Mouse (Mus musculus): ENCODE results near the gene Sipa1. TPM values are rescaled to one million over a fixed set of nuclear protein-coding genes. Genes with fewer than 3 reads are reported as not detected.
"Not testable (repeated sequence)": the region's sequence is repeated elsewhere in the genome, so short reads cannot be mapped to it uniquely, and the experiment has no call there.

The Sipa1 gene
- polyA plus RNA-seq, 1 experiment from 2014 or later = 49.3 TPM

DNA sequence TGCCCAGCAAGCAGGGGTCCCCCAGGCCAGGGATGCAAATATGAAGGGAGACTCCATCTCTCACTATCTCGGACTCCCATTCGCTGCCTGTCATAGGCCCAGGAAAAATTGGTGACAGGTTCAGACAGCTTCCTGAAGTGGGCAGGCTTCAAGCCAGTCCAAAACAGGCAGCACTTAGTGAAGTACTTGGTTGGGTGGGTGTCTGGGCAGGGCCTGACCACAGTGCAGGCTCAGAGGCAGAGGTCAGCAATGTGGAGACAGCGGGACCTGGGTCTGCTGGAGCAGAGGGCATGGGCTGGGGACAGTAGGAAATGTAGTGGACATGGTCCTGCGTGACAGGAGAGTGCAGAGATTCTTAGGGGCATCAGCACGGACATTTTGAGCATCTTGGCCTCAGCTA, 28.1 kb upstream of the Sipa1 start:
- H3K27ac ChIP-seq (ENCODE audit: low read depth) = peak overlapping the region; percentile 70
- peaks cover 16% of the 10 kb centered on the region; the same call in 1 of the 2 replicates for H3K4me1 ChIP-seq (ENCODE audit: insufficient read depth)
- H3K9me3 ChIP-seq (ENCODE audit: low read depth, low read length) = no peaks in the 10 kb centered on the region
- peaks cover 57% of the 10 kb centered on the region for H3K36me3 ChIP-seq (ENCODE audit: insufficient read depth)
- H3K27me3 ChIP-seq (ENCODE audit: insufficient read depth, low read length) = no peaks in the 10 kb centered on the region
- TF ChIP-seq CTCF (IDR thresholded peaks at IDR 0.05; ENCODE audit: low read depth) = no peak
- peak overlapping the region; percentile 92 for H3K4me3 ChIP-seq (ENCODE audit: low read depth, low read length)
- ATAC-seq (ENCODE audit: insufficient read depth) (no peak), DNase-seq (no peak)
- peak overlapping the region; percentile 88 for H3K9ac ChIP-seq
- H3K4me2 ChIP-seq = peak overlapping the region; percentile 97
- 75% methylated on average over 5 of the region's 5 CpGs for WGBS

- Histone ChIP-seq H3K9ac (peak overlapping the region; percentile 88), H3K27me3 (ENCODE audit: insufficient read depth, low read length) (no peaks in the 10 kb centered on the region), H3K4me1 (ENCODE audit: insufficient read depth) (peaks cover 16% of the 10 kb centered on the region; the same call in 1 of the 2 replicates), H3K27ac (ENCODE audit: low read depth) (peak overlapping the region; percentile 94), H3K36me3 (ENCODE audit: insufficient read depth) (peaks cover 57% of the 10 kb centered on the region), H3K4me2 (peak overlapping the region; percentile 97), H3K9me3 (ENCODE audit: low read depth, low read length) (no peaks in the 10 kb centered on the region), H3K4me3 (ENCODE audit: low read depth, low read length) (peak overlapping the region; percentile 92)
- no peak for DNase-seq
- no peak for ATAC-seq (ENCODE audit: insufficient read depth)
- TF ChIP-seq CTCF (IDR thresholded peaks at IDR 0.05; ENCODE audit: low read depth) = no peak
- WGBS = 49% methylated on average over 15 of the region's 15 CpGs
Observed at GRCm38 (mm10) chr19:5690343-5690735, 26.8 kb upstream of the Sipa1 start.

- H3K4me3 ChIP-seq (ENCODE audit: low read depth, low read length) = peak overlapping the region; percentile 92
- peak overlapping the region; percentile 97 for H3K4me2 ChIP-seq
- peaks cover 16% of the 10 kb centered on the region; the same call in 1 of the 2 replicates for H3K4me1 ChIP-seq (ENCODE audit: insufficient read depth)
- 4% methylated on average over 42 of the region's 42 CpGs for WGBS
- H3K9me3 ChIP-seq (ENCODE audit: low read depth, low read length) = no peaks in the 10 kb centered on the region
- DNase-seq (peak; percentile 90), ATAC-seq (ENCODE audit: insufficient read depth) (peak; percentile 62)
- H3K27me3 ChIP-seq (ENCODE audit: insufficient read depth, low read length) = no peaks in the 10 kb centered on the region
- peaks cover 57% of the 10 kb centered on the region for H3K36me3 ChIP-seq (ENCODE audit: insufficient read depth)
- H3K27ac ChIP-seq (ENCODE audit: low read depth) = peak overlapping the region; percentile 94
- TF ChIP-seq CTCF (IDR thresholded peaks at IDR 0.05; ENCODE audit: low read depth) = no peak
- peak overlapping the region; percentile 88 for H3K9ac ChIP-seq
Observed at GRCm38 (mm10) chr19:5689565-5690342, 26.2 kb upstream of the Sipa1 start.

- WGBS = under 1% methylated on average over 7 of the region's 7 CpGs
- no peak for ATAC-seq (ENCODE audit: insufficient read depth)
- Histone ChIP-seq H3K36me3 (ENCODE audit: insufficient read depth) (peaks cover 58% of the 10 kb centered on the region), H3K27ac (ENCODE audit: low read depth) (peak overlapping the region; percentile 94), H3K4me1 (ENCODE audit: insufficient read depth) (peaks cover 16% of the 10 kb centered on the region; the same call in 1 of the 2 replicates), H3K27me3 (ENCODE audit: insufficient read depth, low read length) (no peaks in the 10 kb centered on the region), H3K9me3 (ENCODE audit: low read depth, low read length) (no peaks in the 10 kb centered on the region), H3K4me2 (peak overlapping the region; percentile 97), H3K4me3 (ENCODE audit: low read depth, low read length) (peak overlapping the region; percentile 92), H3K9ac (peak overlapping the region; percentile 88)
- no peak for TF ChIP-seq CTCF (IDR thresholded peaks at IDR 0.05; ENCODE audit: low read depth)
- no peak for DNase-seq
Observed at GRCm38 (mm10) chr19:5689088-5689428, 25.6 kb upstream of the Sipa1 start.

- peaks cover 16% of the 10 kb centered on the region; the same call in 1 of the 2 replicates for H3K4me1 ChIP-seq (ENCODE audit: insufficient read depth)
- H3K27me3 ChIP-seq (ENCODE audit: insufficient read depth, low read length) = no peaks in the 10 kb centered on the region
- no peaks in the 10 kb centered on the region for H3K9me3 ChIP-seq (ENCODE audit: low read depth, low read length)
- peak; percentile 53 for TF ChIP-seq CTCF (IDR thresholded peaks at IDR 0.05; ENCODE audit: low read depth)
- peak within 1 kb of the TSS; percentile 88 for H3K9ac ChIP-seq
- H3K27ac ChIP-seq (ENCODE audit: low read depth) = peak within 1 kb of the TSS; percentile 94
- H3K4me3 ChIP-seq (ENCODE audit: low read depth, low read length) = peak within 1 kb of the TSS; percentile 92
- ATAC-seq (ENCODE audit: insufficient read depth) (peak; percentile 95), DNase-seq (peak; percentile 99)
- WGBS = under 1% methylated on average over 69 of the region's 69 CpGs
- peaks cover 58% of the 10 kb centered on the region for H3K36me3 ChIP-seq (ENCODE audit: insufficient read depth)
- H3K4me2 ChIP-seq = peak within 1 kb of the TSS; percentile 97
Observed at GRCm38 (mm10) chr19:5688200-5689087, 24.9 kb upstream of the Sipa1 start, which contains the start of the genes Map3k11 and Pcnx3. Gene Map3k11 (plus strand): TSS chr19:5688742. Gene Pcnx3 (minus strand): TSS chr19:5688908.

DNA sequence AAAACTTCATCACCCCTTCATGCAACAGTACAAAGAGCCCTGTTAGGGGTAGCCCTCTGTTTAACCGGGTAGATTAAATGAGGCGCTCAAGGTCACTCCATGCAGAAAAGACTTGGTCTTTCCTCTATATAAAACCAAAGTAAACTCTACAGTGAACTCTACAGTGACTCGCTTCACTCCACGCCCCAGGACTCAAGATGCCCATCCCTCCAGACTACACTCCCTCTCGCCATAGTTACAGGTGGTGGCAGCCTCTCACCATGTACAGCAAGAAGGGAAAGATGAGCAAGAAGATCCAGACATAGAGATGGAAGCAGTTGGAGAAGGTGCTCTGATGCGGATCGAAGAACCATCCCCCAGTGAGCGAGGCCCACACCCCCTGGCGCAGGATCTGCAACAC, 24.2 kb upstream of the Sipa1 start:
- no peak overlapping the region for H3K27ac ChIP-seq (ENCODE audit: low read depth)
- no peak for TF ChIP-seq CTCF (IDR thresholded peaks at IDR 0.05; ENCODE audit: low read depth)
- H3K4me3 ChIP-seq (ENCODE audit: low read depth, low read length) = peak overlapping the region; percentile 92
- peaks cover 58% of the 10 kb centered on the region for H3K36me3 ChIP-seq (ENCODE audit: insufficient read depth)
- peaks cover 16% of the 10 kb centered on the region; the same call in 1 of the 2 replicates for H3K4me1 ChIP-seq (ENCODE audit: insufficient read depth)
- H3K9ac ChIP-seq = peak overlapping the region; percentile 84
- WGBS = 18% methylated on average over 9 of the region's 9 CpGs
- DNase-seq (no peak), ATAC-seq (ENCODE audit: insufficient read depth) (no peak)
- no peaks in the 10 kb centered on the region for H3K27me3 ChIP-seq (ENCODE audit: insufficient read depth, low read length)
- H3K9me3 ChIP-seq (ENCODE audit: low read depth, low read length) = no peaks in the 10 kb centered on the region
- peak overlapping the region; percentile 97 for H3K4me2 ChIP-seq

- not testable (repeated sequence) for H3K27ac ChIP-seq (ENCODE audit: low read depth); H3K27me3 ChIP-seq (ENCODE audit: insufficient read depth, low read length); DNase-seq; ATAC-seq (ENCODE audit: insufficient read depth); H3K9me3 ChIP-seq (ENCODE audit: low read depth, low read length)
- Histone ChIP-seq H3K4me2 (peak overlapping the region; percentile 97; the same call in 1 of the 2 replicates), H3K36me3 (ENCODE audit: insufficient read depth) (peaks cover 61% of the 10 kb centered on the region), H3K4me1 (ENCODE audit: insufficient read depth) (peaks cover 16% of the 10 kb centered on the region; the same call in 1 of the 2 replicates), H3K4me3 (ENCODE audit: low read depth, low read length) (peak overlapping the region; percentile 92; the same call in 1 of the 2 replicates), H3K9ac (peak overlapping the region; percentile 84; the same call in 1 of the 2 replicates)
- 88% methylated on average over 12 of the region's 12 CpGs for WGBS
Observed at GRCm38 (mm10) chr19:5686954-5687353, 23.4 kb upstream of the Sipa1 start.

Measured in lung, embryonic 14.5 days (tissue).